Mouse (Mus musculus): ENCODE data around the gene Foxred2.
A peak's percentile ranks its signal among the peaks of the same experiment; 100 is the strongest.

- TF ChIP-seq POLR2A (IDR thresholded peaks at IDR 0.05; ENCODE audit: control insufficient read depth in 1 of 2, insufficient read depth in 1 of 2, low read depth in 1 of 2, low read length in 2 of 2, poor library complexity in 1 of 2) (no peak), MAFK (IDR thresholded peaks at IDR 0.05; ENCODE audit: borderline replicate concordance, low read depth, low read length) (no peak), TBP (IDR thresholded peaks at IDR 0.05; ENCODE audit: low read depth, low read length) (no peak), CTCF (IDR thresholded peaks at IDR 0.05 in 2 of 3, conservative IDR thresholded peaks at IDR 0.05 in 1 of 3; ENCODE audit: control insufficient read depth in 1 of 3, insufficient read depth in 1 of 3, low read depth in 2 of 3, low read length in 3 of 3, poor library complexity in 1 of 3, severe bottlenecking in 1 of 3) (peak; percentile 16 to 45 (median 33)), ZMIZ1 (IDR thresholded peaks at IDR 0.05; ENCODE audit: low read depth, low read length) (no peak), USF1 (IDR thresholded peaks at IDR 0.05; ENCODE audit: low read depth, low read length) (no peak), MXI1 (IDR thresholded peaks at IDR 0.05; ENCODE audit: low read depth, low read length) (no peak), MEF2A (IDR thresholded peaks at IDR 0.05; ENCODE audit: extremely low read depth, insufficient replicate concordance, low read depth, low read length, poor library complexity, severe bottlenecking) (no peak), MYC (IDR thresholded peaks at IDR 0.05; ENCODE audit: low read depth, low read length) (no peak), TCF12 (IDR thresholded peaks at IDR 0.05; ENCODE audit: low read depth, low read length) (no peak), KAT2A (conservative IDR thresholded peaks at IDR 0.05; ENCODE audit: low read depth, low read length) (no peak)
Observed at GRCm38 (mm10) chr15:77923267-77924035, 33.1 kb downstream of the Foxred2 start.
